In the genomic region with DNA sequence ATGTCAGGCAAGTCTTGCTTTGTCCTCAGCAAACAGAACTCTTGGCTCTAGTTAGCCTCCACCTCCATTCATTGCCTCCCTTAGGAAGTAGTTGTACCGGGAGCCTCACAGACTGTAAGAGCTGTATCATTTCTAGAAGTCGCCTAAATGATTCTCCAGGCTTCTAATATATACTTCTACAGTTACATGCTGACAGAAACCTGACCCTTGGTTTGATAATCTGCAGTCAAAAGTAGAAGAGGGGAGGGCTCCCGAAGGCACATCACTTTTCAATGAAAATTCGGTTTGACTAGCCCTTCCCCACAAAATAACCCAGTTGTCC, we compare ENCODE assay signal across 7 mouse cellular contexts. TPM values are rescaled to one million over a fixed set of nuclear protein-coding genes. Genes with fewer than 3 reads are reported as not detected.
A peak's percentile ranks its signal among the peaks of the same experiment; 100 is the strongest.
DNase-seq lines count a peak whose midpoint lies in the region; ATAC-seq and TF ChIP-seq lines count a peak whose summit lies in the region.

No protein-coding gene starts in this region.

- H3K9ac ChIP-seq in lung, embryonic 16.5 days (ENCODE audit: low read length) = peak overlapping the region; percentile 68
- peak overlapping the region; percentile 40; the same call in 1 of the 2 replicates for H3K9ac ChIP-seq in embryonic facial prominence, embryonic 12.5 days
- H3K9ac ChIP-seq in intestine, embryonic 15.5 days = no peak overlapping the region

- no peaks in the 10 kb centered on the region for H3K27me3 ChIP-seq in lung, embryonic 16.5 days (ENCODE audit: control insufficient read depth, insufficient read depth, low read depth, low read length)
- H3K27me3 ChIP-seq in embryonic facial prominence, embryonic 12.5 days = no peaks in the 10 kb centered on the region
- H3K27me3 ChIP-seq in intestine, embryonic 15.5 days (replicated peaks) = no peaks in the 10 kb centered on the region

- TF ChIP-seq POLR2A in olfactory bulb, adult 2 months (IDR thresholded peaks at IDR 0.05; ENCODE audit: insufficient read depth, low read depth, low read length) = no peak

- H3K4me2 ChIP-seq in lung, embryonic 16.5 days (ENCODE audit: low read depth, low read length) = peak overlapping the region; percentile 65
- peak overlapping the region; percentile 44 for H3K4me2 ChIP-seq in embryonic facial prominence, embryonic 12.5 days (replicated peaks)
- peak overlapping the region; percentile 56 for H3K4me2 ChIP-seq in intestine, embryonic 15.5 days (replicated peaks)

- ATAC-seq in lung, embryonic 16.5 days (ENCODE audit: low read depth) = no peak
- ATAC-seq in embryonic facial prominence, embryonic 12.5 days (ENCODE audit: insufficient number of reproducible peaks, insufficient read depth, low FRiP score, low TSS enrichment) = no peak
- no peak for ATAC-seq in intestine, embryonic 15.5 days

- WGBS in lung, embryonic 16.5 days = 19% methylated on average over 4 of the region's 4 CpGs
- WGBS in embryonic facial prominence, embryonic 12.5 days = 10% methylated on average over 4 of the region's 4 CpGs
- 26% methylated on average over 4 of the region's 4 CpGs for WGBS in intestine, embryonic 15.5 days
- WGBS in olfactory bulb, adult 2 months = 54% methylated on average over 4 of the region's 4 CpGs

- peak overlapping the region; percentile 98 for H3K27ac ChIP-seq in lung, embryonic 16.5 days (ENCODE audit: low read length)
- peak overlapping the region; percentile 95 for H3K27ac ChIP-seq in embryonic facial prominence, embryonic 12.5 days
- H3K27ac ChIP-seq in intestine, embryonic 15.5 days = peak overlapping the region; percentile 89
- H3K27ac ChIP-seq in olfactory bulb, adult 2 months (ENCODE audit: insufficient read depth, low read depth, low read length) = peak overlapping the region; percentile 14

- H3K4me3 ChIP-seq in lung, embryonic 16.5 days (ENCODE audit: low read length) = peak overlapping the region; percentile 35
- H3K4me3 ChIP-seq in embryonic facial prominence, embryonic 12.5 days = 0 out of 2 replicates have a peak overlapping the region, but pooled peaks have one; percentile 7
- H3K4me3 ChIP-seq in intestine, embryonic 15.5 days (replicated peaks) = peak overlapping the region; percentile 9; the same call in 1 of the 2 replicates
- no peak overlapping the region for H3K4me3 ChIP-seq in olfactory bulb, adult 2 months (ENCODE audit: insufficient read depth, low read depth, low read length)

- no peak for TF ChIP-seq CTCF in olfactory bulb, adult 2 months (IDR thresholded peaks at IDR 0.05; ENCODE audit: insufficient read depth, low read depth, low read length)

- no peak for DNase-seq in lung, postnatal 14 days
- DNase-seq in testis, postnatal 14 days (ENCODE audit: low spot score) = no peak
- no peak for DNase-seq in thymus, postnatal 25 days

- H3K36me3 ChIP-seq in lung, embryonic 16.5 days (ENCODE audit: control insufficient read depth, insufficient read depth, low read length) = peaks cover 5% of the 10 kb centered on the region; the same call in 1 of the 2 replicates
- H3K36me3 ChIP-seq in embryonic facial prominence, embryonic 12.5 days = 0 out of 2 replicates have a peak, but pooled peaks cover 12% of the 10 kb centered on the region
- H3K36me3 ChIP-seq in intestine, embryonic 15.5 days = no peaks in the 10 kb centered on the region

- H3K4me1 ChIP-seq in lung, embryonic 16.5 days (replicated peaks; ENCODE audit: control insufficient read depth, insufficient read depth, low read length) = peaks cover 71% of the 10 kb centered on the region
- peaks cover 65% of the 10 kb centered on the region for H3K4me1 ChIP-seq in embryonic facial prominence, embryonic 12.5 days
- H3K4me1 ChIP-seq in intestine, embryonic 15.5 days (replicated peaks) = peaks cover 87% of the 10 kb centered on the region
- H3K4me1 ChIP-seq in olfactory bulb, adult 2 months (ENCODE audit: control insufficient read depth, insufficient read depth, low read length) = peaks cover 44% of the 10 kb centered on the region

- no peaks in the 10 kb centered on the region for H3K9me3 ChIP-seq in lung, embryonic 16.5 days (ENCODE audit: control insufficient read depth, low read length)
- no peaks in the 10 kb centered on the region for H3K9me3 ChIP-seq in embryonic facial prominence, embryonic 12.5 days
- no peaks in the 10 kb centered on the region for H3K9me3 ChIP-seq in intestine, embryonic 15.5 days

RNA-seq across cellular contexts. Expression of a gene that starts 9.8 kb away (rescaled TPM):
- 53.8 and 61.5 TPM in 2 replicates for polyA plus RNA-seq in lung, embryonic 16.5 days (2015; fragmentation: Nextera tagmentation; extraction: Ambion mirVana)
- polyA plus RNA-seq in embryonic facial prominence, embryonic 12.5 days (2016; fragmentation: Nextera tagmentation; extraction: Ambion mirVana) = 45.2 and 50.8 TPM in 2 replicates
- 87.6 and 91.8 TPM in 2 replicates for polyA plus RNA-seq in intestine, embryonic 15.5 days (2015; fragmentation: Nextera tagmentation; extraction: Ambion mirVana)
- polyA plus RNA-seq in olfactory bulb, adult 2 months (2012; ENCODE audit: insufficient read depth, insufficient read length, low replicate concordance, missing spikeins) = not detected in 2 replicates

Comparison
In these comparisons a context has a peak if more than half of its experiments do, and no peak if none do; other contexts are left out.
1. H3K27ac ChIP-seq: peak in every context shown above with its lines; median percentile 98 in lung, embryonic 16.5 days; 95 in embryonic facial prominence, embryonic 12.5 days; 89 in intestine, embryonic 15.5 days; 14 in olfactory bulb, adult 2 months.